Mouse (Mus musculus) neural tube, embryonic 12.5 days (tissue): ENCODE results near the gene Olfr1495. TPM values are rescaled to one million over a fixed set of nuclear protein-coding genes. Genes with fewer than 3 reads are reported as not detected.

Source experiments
- polyA plus RNA-seq: library from polyadenylated mRNA; unstranded; fragments of >200 nt; fragmentation: Nextera tagmentation; extraction: Ambion mirVana; gene quantifications from 2 replicates; pipeline ENCODE4 v1.2.1, GENCODE M21; 2016

The Olfr1495 gene
- polyA plus RNA-seq, 1 experiment from 2014 or later, result not detected

Other genes with a start within 250 kb of the Olfr1495 start
- not detected in 2 replicates for gene Olfr1480, start 236.7 kb upstream of the Olfr1495 start, polyA plus RNA-seq
- not detected in 2 replicates for gene Olfr1484, start 181.1 kb upstream of the Olfr1495 start, polyA plus RNA-seq
- not detected in 2 replicates for gene Olfr1487, start 147.2 kb upstream of the Olfr1495 start, polyA plus RNA-seq
- gene Olfr1489, start 133.0 kb upstream of the Olfr1495 start, polyA plus RNA-seq, result not detected in 2 replicates
- not detected in 2 replicates for gene Olfr1490, start 113.5 kb upstream of the Olfr1495 start, polyA plus RNA-seq
- not detected in 2 replicates for gene Olfr1491, start 67.3 kb upstream of the Olfr1495 start, polyA plus RNA-seq
- not detected in 2 replicates for gene Olfr1493-ps1, start 41.3 kb upstream of the Olfr1495 start, polyA plus RNA-seq
- gene Olfr1494, start 24.9 kb upstream of the Olfr1495 start, polyA plus RNA-seq, result not detected in 2 replicates
- not detected in 2 replicates for gene Olfr1496, start 13.3 kb downstream of the Olfr1495 start, polyA plus RNA-seq
- gene Olfr1497, start 33.6 kb downstream of the Olfr1495 start, polyA plus RNA-seq, result not detected in 2 replicates
- gene Olfr1499, start 54.8 kb downstream of the Olfr1495 start, polyA plus RNA-seq, result not detected in 2 replicates
- not detected in 2 replicates for gene Olfr1500, start 65.9 kb downstream of the Olfr1495 start, polyA plus RNA-seq
- not detected in 2 replicates for gene Olfr1501, start 86.1 kb downstream of the Olfr1495 start, polyA plus RNA-seq
- not detected in 2 replicates for gene Olfr1502, start 97.2 kb downstream of the Olfr1495 start, polyA plus RNA-seq
- not detected in 2 replicates for gene Olfr1504, start 133.3 kb downstream of the Olfr1495 start, polyA plus RNA-seq
- not detected in 2 replicates for gene Olfr1505, start 148.9 kb downstream of the Olfr1495 start, polyA plus RNA-seq